In the genomic region with DNA sequence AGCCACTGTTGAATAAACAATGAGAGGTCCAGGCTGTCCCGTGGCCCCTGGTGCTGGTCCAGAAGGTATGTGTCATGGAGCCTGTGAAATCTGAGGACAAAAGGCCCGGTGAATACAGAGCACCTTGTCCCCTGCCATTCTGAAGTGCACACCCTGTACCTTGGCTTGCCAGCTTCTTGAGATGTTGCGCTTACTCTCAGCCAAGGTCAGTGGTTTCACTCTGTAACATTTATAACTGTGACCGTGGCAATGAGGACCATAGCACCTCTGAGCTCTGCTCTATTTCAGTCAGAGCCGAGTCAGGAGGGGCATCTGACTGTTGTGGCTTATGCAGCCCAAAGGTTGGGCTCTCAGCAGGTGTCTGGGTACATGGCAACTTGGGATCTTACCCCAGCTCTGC, we compare ENCODE assay signal across 23 mouse cellular contexts. TPM values are rescaled to one million over a fixed set of nuclear protein-coding genes. Genes with fewer than 3 reads are reported as not detected.
"Had no signal": no experiment of that assay in that cellular context is flagged by ENCODE, and none has a peak within 500 bp of the region (broad histone marks: within the 10 kb centered on the region; RNA-seq: fewer than 3 reads in every experiment).

No protein-coding gene starts in this region.

- H3K27ac ChIP-seq: hindbrain, embryonic 10.5 days; hindbrain, embryonic 12.5 days; hindbrain, embryonic 14.5 days; intestine, embryonic 15.5 days; limb, embryonic 13.5 days; limb, embryonic 15.5 days; liver, embryonic 12.5 days; liver, embryonic 14.5 days had no signal

- H3K4me1 ChIP-seq: hindbrain, embryonic 12.5 days; intestine, embryonic 15.5 days; liver, embryonic 12.5 days had no signal

- H3K4me3 ChIP-seq: heart, embryonic 12.5 days; hindbrain, embryonic 10.5 days; hindbrain, embryonic 12.5 days; intestine, embryonic 15.5 days; limb, embryonic 13.5 days; limb, embryonic 15.5 days; liver, embryonic 12.5 days had no signal

- DNase-seq: heart, adult 18-20 months; heart, postnatal 4 days; kidney, adult 18-20 months; kidney, adult 8-10 months; kidney, postnatal 10 days; kidney, postnatal 36 days; layer of hippocampus, adult 9-11 months; layer of hippocampus, postnatal 36 days; left cerebral cortex, postnatal 4 days had no signal

- H3K36me3 ChIP-seq: heart, embryonic 12.5 days; hindbrain, embryonic 10.5 days; hindbrain, embryonic 12.5 days; intestine, embryonic 15.5 days; limb, embryonic 13.5 days; limb, embryonic 15.5 days; liver, embryonic 12.5 days had no signal

- H3K4me2 ChIP-seq: heart, embryonic 12.5 days; hindbrain, embryonic 12.5 days; hindbrain, embryonic 14.5 days; intestine, embryonic 15.5 days; limb, embryonic 13.5 days; limb, embryonic 15.5 days; liver, embryonic 12.5 days had no signal

- ATAC-seq: forebrain, embryonic 16.5 days; hindbrain, embryonic 16.5 days; inflammation-experienced regulatory T-cells, adult 6 months; intestine, embryonic 15.5 days; intestine, postnatal 0 days; liver, embryonic 12.5 days had no signal

- H3K9ac ChIP-seq: heart, embryonic 12.5 days; hindbrain, embryonic 12.5 days; hindbrain, embryonic 14.5 days; intestine, embryonic 15.5 days; limb, embryonic 13.5 days; limb, embryonic 15.5 days; liver, embryonic 12.5 days; liver, embryonic 14.5 days had no signal

- H3K9me3 ChIP-seq: heart, embryonic 12.5 days; hindbrain, embryonic 10.5 days; hindbrain, embryonic 12.5 days; intestine, embryonic 15.5 days; limb, embryonic 13.5 days; limb, embryonic 15.5 days; liver, embryonic 12.5 days had no signal

- H3K27me3 ChIP-seq: heart, embryonic 12.5 days; hindbrain, embryonic 12.5 days; intestine, embryonic 15.5 days; limb, embryonic 13.5 days; limb, embryonic 15.5 days; liver, embryonic 12.5 days had no signal

RNA-seq across cellular contexts. Expression of a gene that starts 35.4 kb away (rescaled TPM):
- total RNA-seq: granulocyte monocyte progenitor cell, adult 5-6 weeks had no signal
